Mouse (Mus musculus) megakaryocyte-erythroid progenitor cell, adult 5-6 weeks (primary cell): ENCODE measurements around the gene Tgif1. TPM values are rescaled to one million over a fixed set of nuclear protein-coding genes. Genes with fewer than 3 reads are reported as not detected.

ENCODE experiments used
- ATAC-seq: replicated peaks from 2 replicates; pipeline ENCODE4 v1.8.0; 2016; ENCODE audit warnings: mild to moderate bottlenecking, inconsistent platforms; ENCODE audit not compliant: severe bottlenecking, poor library complexity, low FRiP score, low TSS enrichment
- total RNA-seq, 2 experiments: library from RNA; stranded (forward) in 1 of 2; stranded (reverse) in 1 of 2; fragments of 200-1000, 215-1000 nt in 1 of 2; fragments of >200 nt in 1 of 2; fragmentation: Nextera tagmentation in 1 of 2; gene quantifications; 2 replicates each; pipeline ENCODE4 v1.2.3; 2014 to 2017

The Tgif1 gene
- total RNA-seq, 2 experiments from 2014 or later = 25.0 to 43.6 TPM

DNA sequence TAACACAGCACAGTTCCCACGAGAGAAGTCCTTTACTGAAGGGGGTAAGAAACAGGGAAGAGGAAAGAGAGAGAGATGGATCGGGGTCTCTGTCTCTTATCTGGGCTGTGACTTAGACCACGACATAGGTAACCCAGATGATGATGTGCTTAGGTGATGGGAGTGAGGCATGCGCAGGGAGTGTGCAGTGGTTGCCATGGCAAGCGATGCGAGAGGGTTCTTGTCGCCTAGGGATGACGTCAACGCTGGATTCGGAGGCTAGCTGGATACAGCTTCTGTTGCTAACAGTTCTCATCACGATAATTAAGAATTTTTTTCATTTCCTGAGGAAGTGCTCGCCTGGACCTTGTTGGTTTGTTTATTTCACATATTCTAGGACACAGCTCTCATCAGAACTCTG lies 27.1 kb downstream of the Tgif1 start:
- no peak for ATAC-seq

DNA sequence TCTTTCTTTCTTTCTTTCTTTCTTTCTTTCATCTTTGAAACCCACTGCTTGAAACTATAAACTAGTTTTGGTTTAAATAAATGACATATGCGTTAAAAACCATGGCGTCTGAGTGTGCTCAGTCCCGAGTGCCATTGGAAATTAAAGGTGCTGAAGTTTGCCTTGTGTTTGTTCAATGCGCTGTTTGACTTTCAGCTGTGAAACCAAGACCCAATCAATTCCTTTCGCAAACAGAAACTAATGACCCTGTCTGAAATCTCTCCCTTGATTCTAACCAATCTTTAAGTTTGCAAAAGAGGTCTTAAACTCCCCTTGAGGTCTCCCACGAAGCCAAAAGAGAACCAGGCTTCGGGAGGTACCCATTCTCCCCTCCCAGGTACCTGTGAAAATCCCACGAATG lies 30.3 kb downstream of the Tgif1 start:
- ATAC-seq = no peak

DNA sequence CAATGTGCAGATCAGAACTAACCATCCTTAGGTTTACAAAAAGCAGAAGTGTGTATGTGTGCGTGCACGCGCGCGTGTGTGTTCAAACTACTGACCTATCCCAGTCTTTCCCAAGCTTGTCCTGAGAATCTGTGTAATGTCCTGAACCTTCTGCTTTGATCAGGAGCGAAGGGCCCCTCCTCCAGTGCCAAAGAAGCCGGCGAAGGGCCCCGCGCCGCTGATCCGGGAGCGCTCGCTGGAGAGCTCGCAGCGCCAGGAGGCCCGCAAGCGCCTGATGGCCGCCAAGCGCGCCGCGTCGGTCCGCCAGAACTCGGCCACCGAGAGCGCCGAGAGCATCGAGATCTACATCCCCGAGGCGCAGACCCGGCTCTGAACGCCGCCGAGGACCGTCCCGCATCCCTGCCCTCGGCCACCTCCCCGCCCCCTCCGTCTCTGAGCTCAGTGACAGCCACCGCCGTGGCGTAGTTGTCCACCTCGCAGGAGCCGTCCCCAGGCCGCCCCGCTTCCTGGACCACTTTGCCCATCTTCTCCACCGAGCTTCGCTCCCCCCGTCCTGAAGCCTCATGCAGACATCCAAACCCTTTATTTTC lies 35.4 kb downstream of the Tgif1 start:
- ATAC-seq = no peak

DNA sequence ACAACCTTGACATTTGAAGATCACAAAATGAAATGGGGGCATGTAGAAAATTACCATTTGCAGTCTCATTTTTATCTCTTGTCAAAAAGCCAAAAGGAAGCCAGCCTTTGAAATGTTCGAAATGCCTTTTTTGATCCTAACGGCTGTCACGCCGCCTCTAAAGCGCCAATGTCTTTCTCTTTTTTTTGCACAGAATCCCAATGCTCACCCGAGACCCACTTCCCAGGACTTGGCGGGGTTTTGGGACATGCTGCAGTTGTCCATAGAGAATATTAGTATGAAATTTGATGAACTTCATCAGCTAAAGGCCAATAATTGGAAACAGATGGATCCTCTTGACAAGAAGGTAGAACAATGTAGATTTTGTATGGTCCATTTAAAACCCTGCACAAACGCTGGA lies 38.3 kb downstream of the Tgif1 start:
- no peak for ATAC-seq

DNA sequence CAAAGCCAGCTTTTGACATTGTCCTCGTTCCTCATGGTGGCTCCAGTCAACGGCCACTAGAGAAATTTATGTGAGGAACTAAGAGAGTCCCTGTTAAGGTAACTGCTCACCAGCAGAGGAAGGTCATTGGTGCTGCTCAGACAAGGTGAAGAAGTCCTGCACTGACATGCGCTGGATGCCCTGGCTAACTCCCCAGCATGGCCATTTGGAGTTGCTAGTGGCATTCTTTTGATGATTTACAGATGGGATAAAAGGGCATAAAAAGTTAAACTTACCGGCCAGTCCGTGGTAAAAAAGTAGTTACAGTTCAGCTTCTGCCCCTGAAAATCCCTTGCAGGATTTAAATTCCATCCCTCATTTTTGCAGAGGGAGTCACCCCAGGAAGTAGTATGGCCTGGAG lies 42.6 kb downstream of the Tgif1 start:
- no peak for ATAC-seq

DNA sequence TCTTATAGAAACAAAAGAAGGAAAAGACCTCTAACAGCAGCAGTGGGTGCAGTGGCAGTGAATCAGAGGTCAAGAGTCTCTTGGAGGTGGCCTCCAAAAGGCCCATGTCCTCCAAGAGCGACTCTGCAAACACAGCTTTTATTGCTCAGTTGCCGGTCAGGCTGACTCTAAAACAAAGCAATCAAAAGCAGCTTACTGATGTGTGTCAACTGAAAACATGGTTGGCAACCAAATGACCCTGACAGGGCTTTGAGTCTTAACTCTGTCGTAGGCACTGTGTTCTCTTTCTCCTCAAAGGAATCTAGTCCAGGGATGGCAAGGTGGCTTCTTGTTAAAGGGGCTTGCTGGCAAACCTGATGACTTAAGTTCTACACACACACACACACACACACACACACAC lies 43.6 kb downstream of the Tgif1 start:
- ATAC-seq = no peak

DNA sequence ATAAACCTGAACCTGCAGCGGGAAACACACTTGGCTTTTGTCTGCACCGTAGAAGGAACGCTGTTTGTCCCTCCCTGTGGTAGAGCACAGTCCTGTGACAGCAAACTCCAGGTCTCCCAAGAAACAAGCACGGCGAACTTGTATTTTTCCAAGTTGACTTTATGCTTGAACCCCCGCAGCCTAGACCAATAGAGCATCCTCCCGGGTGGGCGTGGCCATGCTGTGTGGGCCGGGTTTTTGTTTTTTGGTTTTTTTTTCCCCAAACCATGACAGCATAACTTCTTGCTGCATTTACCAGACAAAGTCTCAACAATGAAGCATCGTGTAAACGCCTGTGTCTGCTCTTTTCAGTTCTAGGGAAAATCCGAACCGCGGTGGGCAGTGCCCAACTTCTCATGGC lies 44.5 kb downstream of the Tgif1 start:
- ATAC-seq = no peak

DNA sequence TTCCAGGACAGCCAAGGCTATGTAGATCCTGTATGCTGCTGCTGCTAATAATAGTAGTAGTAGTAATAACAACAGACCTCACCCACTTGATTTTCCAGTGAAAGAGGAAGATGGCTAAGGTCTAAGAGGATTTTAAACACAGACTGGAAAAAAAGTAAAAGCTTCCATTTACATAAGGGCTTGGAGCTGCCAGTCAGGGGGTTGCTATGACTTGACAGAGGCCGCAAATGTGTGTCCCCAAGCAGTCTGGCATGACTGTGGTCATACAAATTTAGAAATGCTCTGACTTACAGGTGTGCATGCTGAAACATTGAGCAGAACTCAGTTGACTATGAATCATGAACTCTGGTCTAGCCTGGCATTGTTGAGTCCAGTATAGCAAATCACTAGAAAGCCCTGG lies 45.5 kb downstream of the Tgif1 start:
- no peak for ATAC-seq

DNA sequence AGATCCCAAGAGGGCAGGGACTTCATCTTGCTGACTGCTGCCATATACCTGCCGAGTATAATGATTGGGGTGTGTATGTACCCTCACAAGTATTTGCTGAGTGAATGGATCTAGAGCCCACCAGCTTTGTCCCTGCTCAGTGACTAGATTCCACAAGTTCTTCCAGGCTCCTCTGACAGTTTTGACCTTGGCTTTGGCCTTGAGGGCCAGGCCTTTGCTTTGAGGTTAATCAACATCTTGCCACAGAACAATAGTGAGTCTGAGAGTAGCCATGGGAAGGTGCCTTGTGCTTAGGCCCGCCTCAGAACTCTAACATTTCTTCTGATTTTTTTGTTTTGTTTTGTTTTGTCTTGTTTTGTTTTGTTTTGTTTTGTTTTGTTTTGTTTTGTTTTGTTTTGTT lies 46.7 kb downstream of the Tgif1 start:
- ATAC-seq = no peak

DNA sequence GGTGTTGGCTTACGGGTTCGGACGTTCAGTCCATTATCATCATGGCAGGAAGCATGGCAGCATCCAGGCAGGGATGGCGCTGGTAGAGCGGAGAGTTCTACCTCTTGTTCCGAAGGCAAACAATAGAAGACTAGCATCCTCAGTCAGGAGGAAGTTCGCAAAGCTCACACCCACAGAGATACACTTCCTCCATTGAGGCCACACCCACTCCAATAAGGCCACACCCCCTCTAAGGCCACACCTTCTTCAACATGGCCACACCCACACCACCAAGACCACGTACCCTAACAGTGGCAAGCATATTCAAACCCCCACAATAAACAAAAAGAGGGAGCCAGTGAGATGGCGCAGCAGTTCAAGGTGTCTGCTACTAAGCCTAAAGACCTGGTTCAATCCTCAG lies 47.5 kb downstream of the Tgif1 start:
- no peak for ATAC-seq

DNA sequence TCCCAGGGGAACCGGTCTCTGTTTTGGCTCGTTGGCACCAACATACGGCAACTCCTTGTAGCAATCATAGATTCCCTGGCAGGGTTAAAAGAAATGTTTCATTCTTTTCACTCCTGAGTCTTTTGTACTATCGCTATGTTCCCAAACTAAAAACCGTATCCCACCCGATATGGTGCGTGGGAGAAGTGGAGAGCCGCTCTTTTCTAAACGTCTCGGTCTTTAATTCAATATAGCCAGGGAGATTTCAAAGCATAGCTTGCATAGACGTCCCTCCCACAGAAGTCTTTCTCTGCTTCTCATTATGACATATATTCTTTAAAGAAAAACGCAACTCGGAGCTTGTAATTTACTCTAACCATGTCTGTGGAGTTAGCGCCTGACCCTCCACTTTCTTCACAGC lies 51.3 kb downstream of the Tgif1 start:
- no peak for ATAC-seq

DNA sequence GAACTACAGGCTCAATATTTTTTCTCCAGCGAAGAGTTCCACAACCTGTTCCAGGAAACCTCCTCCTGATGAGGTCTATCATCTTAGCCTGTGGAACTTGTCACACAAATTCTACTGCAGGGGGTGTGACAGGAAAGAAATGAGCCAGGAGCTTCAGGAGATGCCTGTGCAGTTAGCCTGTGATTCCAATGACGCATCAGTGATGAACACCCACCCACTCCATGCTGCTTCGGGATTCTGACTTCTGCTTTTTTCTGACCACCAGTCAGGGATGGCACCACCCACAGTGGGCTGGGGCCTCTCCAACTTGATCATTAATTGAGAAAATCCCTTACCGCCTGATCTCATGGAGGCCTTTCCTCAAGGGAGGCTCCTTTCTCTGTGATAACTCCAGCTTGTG lies 54.1 kb downstream of the Tgif1 start:
- no peak for ATAC-seq

DNA sequence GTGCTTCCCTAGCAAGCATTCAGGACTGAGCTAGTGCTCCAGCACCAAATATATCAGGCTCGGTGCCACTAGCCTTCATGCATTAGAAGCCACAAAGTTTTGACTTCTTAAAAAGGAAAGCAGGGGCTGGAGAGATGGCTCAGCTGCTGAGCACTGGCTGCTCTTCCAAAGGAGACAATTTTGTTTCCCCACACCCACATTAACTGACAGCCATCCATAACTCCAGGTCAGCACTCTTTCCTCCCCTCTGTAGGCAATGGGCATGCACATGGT lies 55.6 kb downstream of the Tgif1 start:
- ATAC-seq = no peak

DNA sequence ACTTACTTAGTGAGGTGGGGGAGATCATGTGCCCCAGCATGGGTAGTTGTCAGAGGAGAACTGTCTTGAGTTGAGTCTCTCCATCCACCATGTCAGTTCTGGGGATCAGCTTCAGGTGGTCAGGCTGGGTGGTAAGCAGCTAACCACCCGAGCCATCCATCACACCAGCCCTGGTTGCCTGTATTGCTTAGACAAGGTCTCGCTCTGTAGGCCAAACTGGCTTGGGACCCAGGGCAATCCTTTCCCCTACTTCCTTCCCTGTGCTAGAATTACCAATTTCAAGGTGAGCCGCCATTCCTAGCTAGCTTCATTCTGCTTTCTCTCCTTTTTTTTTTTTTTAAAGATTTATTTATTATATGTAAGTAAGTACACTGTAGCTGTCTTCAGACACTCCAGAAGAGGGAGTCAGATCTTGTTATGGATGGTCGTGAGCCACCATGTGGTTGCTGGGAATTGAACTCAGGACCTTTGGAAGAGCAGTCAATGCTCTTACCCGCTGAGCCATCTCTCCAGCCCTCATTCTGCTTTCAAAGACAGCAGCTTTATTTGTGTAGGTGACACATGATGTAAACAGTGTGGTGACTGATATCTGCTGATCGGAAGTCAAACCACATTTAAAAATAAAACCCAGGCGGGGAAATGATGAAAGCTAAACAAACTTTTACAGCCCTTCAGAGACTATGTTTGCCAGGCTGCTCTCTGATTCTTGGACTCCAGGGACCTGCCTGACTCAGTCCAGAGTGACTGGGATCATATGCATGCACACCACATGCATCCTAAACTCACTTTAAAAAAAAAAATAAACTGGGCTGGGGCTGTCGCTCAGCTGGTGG lies 56.2 kb downstream of the Tgif1 start:
- ATAC-seq = no peak

DNA sequence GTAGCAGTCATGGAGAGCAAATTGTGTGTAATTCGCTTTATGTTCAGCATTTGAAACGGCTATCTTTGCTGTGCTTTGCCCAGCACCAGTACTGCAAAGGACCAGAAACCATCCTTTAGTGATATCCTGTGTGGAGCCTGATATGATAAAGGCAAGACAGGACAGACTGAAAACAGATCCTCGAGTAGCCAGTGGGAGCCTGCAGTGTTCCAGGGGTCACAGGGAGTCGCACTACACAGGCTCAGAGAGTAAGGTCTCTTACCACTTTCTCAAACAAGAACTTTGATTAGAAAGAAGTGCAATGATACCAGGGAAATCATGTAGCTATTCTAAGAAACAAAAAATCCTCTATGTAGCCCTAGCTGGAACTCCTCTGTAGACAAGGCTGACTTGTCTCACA lies 58.1 kb downstream of the Tgif1 start:
- no peak for ATAC-seq

DNA sequence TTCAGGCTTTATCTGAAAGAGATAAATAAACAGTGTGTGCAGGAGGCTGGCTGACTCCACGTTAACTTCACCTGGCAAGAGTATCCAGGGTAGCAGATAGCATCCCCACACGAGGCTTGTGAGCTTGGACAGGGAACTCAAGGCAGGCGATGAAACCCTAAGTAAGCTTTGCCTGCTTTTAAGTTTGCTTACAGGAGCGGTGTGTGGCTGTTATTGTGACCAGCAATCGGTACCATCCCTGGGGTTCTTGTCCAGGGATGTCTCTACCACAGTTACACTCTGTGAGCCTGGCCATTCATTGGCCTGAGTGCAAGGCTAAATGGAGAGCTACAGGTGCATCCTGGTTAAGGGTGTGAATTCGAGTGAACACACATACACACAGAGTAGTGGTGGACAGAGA lies 58.6 kb downstream of the Tgif1 start:
- no peak for ATAC-seq

DNA sequence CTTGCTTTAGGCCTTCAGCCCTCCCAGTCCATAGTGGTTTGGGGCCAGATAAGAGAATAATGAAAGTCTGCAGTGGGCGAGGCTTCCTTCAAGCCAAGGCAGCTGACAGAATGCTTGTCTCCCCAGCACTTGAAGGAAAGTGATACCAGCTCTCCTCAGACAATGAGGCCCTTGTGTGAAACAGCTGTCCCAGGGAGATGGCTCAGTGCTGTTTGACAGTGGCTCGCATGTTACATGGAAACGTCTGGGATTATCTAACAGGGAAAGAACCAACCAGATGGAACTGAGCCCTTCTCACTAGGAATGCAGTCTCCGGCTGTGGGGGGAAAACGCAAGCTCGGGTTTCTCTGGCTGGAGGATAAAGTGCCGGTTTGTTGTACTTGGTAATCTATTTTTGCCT lies 59.1 kb downstream of the Tgif1 start:
- no peak for ATAC-seq

Other genes with a start within 250 kb of the Tgif1 start
- 2.8 and 9.2 TPM in 2 replicates for gene Myom1, start 149.1 kb upstream of the Tgif1 start, total RNA-seq (2014; fragmentation: Nextera tagmentation)
- 1.0 and 1.9 TPM in 2 replicates for gene Myom1, start 149.1 kb upstream of the Tgif1 start, total RNA-seq (2017)
- 185 and 246 TPM in 2 replicates for gene Myl12a, start 149.3 kb upstream of the Tgif1 start, total RNA-seq (2014; fragmentation: Nextera tagmentation)
- gene Myl12a, start 149.3 kb upstream of the Tgif1 start, total RNA-seq (2017) = 162 and 168 TPM in 2 replicates